Mouse (Mus musculus): ENCODE measurements at regions not wholly inside any gene's neighbourhood (a gene's known extent, or its start where the extent isn't known, plus 50 kb on each side); places are given as distances from the start of the nearest gene placed in this dataset.

- no peak for DNase-seq (ENCODE audit: low spot score)
Observed at GRCm38 (mm10) chr6:76825953-76826352, 328.4 kb upstream of the Gm9008 start.

GRCm38 (mm10) chr6:76802969-76803368 lies 305.4 kb upstream of the Gm9008 start:
- no peak for DNase-seq (ENCODE audit: low spot score)

DNA sequence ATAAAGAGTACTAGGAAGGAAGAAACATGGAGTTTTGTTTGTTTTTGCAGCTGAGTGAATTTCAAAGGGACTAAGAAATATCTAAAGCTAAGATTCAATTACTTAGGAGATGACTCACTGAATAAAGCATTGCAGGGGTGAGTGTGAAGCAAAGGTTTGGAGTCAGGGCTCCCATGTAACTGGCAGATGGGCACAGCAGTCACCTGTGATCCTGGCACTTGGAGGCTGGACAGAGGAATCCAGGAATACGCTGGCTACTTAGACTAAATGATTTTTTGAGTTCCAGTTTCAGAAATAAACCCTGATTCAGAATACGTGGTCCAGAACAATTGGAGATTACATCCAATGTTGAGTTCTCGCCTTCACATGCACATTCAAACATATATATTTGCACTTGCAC lies 282.6 kb upstream of the Gm9008 start:
- no peak for DNase-seq (ENCODE audit: low spot score)

- no peak for DNase-seq (ENCODE audit: low spot score)
Observed at GRCm38 (mm10) chr6:76778201-76778600, 280.6 kb upstream of the Gm9008 start.

DNA sequence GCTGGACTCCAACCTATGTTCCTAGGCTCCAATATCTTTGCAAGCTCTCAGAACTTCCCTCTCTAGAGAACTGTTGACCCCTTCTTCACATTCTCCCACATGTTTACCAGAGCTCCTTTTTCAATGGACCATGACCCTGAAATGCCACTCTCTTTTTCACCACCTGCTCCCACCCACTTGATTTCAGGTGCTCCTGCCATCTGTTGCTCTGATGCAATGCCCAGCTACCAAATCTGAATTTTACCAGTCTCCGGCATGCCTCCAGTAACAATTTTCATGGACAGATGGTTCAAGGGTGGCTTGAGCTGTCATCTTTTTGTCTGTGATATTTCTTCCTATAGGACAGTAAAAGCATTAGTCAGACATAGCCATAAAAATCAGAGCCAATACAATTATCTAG lies 279.5 kb upstream of the Gm9008 start:
- no peak for DNase-seq (ENCODE audit: low spot score)

GRCm38 (mm10) chr6:76763852-76764251 lies 266.3 kb upstream of the Gm9008 start:
- peak; percentile 2 for DNase-seq (ENCODE audit: low spot score)

- DNase-seq (ENCODE audit: low spot score), result peak; percentile 11
Observed at GRCm38 (mm10) chr6:76754867-76755266, 257.3 kb upstream of the Gm9008 start.

Data from left cerebral cortex, adult 11 months (tissue).